Mouse (Mus musculus) kidney, postnatal 10 days (tissue): ENCODE data around the gene Vmn1r202.
"Not testable (repeated sequence)": the region's sequence is repeated elsewhere in the genome, so short reads cannot be mapped to it uniquely, and the experiment has no call there.

Experiments
- DNase-seq: peaks from one replicate; pipeline ENCODE4 v3.0.0; 2021; ENCODE audit warnings: mixed read lengths

The Vmn1r202 gene

DNA sequence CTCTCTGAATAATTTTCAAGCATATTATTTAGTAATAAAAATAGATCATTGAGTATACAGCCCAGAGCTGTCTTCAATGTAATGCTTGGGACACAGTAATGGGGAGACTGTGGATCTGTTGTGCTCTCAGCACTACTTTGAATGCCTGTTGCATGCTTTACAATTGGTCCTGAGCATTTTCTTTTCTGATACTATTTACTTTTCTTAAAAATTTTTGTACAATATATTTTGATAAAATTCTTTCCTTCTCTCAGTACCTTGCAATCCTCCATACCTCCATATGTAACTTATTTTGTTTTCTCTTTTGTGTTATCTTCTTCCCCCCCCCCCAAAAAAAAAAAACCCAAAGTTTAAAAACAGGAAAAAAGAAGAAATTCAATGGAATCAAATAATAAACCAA lies at the start of gene Vmn1r202:
TSS of gene Vmn1r202 (minus strand) at position 101 of the 400 bp plus-strand sequence.
- no peak for DNase-seq

DNA sequence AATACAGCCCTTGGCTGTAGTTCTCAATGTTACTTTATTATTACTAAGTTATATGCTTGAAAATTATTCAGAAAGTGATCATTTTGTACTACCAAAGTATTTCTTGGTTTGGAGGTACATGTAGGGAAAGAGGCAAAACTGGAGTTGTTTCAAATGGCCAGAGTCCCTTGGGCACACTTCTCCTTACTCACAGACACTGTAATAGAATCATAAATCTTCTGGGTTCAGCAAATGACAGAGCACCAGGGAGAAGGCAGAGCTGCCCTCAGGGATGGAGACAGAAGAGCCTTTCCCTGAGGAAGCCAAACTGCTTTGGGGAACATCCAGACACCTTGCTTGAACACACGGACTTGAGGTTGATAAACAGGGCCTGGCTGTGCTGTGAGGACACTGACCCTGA lies 47.7 kb upstream of the Vmn1r202 start, which contains the start of gene Vmn1r204:
TSS of gene Vmn1r204 (plus strand) at position 301 of the 400 bp plus-strand sequence.
- not testable (repeated sequence) for DNase-seq

DNA sequence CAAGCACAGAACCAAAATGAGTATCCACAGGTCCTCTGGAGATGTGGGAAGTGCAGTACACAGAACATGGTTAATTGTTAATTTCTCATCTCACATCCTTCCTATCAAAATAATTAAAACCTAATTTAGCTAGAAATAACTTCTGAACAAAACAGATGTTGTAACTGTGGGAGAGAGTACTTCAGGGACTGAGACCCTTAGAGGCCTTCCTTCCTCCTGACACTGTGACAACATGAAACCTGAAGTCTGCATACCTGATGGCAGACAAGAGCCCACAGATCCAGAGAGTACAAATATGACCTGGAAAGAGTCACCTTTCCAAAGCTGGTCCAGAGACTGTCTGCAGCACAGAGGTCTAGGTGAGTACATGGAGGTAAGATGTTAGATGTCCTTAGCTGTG lies 12.6 kb upstream of the Vmn1r202 start, which contains the start of gene Vmn1r203:
TSS of gene Vmn1r203 (plus strand) at position 301 of the 400 bp plus-strand sequence.
- DNase-seq = no peak

DNA sequence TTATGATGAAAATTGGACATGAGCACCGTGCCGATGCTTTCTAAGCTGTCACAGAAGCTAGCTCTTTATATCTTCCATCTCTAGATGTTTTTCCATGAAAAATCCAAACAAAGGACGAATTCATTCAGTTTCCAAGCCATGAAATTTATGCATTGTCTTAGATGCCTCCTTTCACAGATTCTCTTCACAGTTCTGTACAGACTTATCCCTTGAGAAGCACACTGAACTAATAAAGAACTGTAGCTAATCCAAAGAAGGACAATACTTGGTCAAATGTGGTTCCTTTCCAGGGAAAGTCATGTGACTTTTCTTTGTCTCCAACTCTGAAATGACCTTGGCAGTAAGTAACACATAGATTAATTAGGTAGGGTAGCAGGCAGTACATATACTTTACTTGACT lies 2.8 kb downstream of the Vmn1r202 start:
- DNase-seq = no peak

DNA sequence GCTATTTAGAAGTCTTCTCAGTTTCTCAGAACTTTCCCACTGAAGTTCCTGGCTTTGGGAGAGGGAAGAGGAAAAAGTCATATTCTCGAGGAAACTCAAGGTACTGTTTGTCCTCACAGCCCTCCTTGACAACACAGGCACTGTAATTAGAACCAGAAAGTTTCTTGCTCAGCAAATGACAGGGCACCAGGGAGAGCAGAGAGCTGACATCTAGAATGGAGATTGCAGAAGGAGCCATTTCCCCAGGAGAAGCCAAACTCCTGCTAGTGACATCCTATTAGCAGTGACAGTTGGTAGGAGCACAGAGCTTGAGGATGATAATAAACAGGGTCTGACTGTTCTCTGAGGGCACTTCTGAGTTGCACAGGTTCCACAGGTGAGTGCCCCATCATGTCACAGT lies 33.6 kb downstream of the Vmn1r202 start, which contains the start of gene Vmn1r201:
TSS of gene Vmn1r201 (plus strand) at position 301 of the 400 bp plus-strand sequence.
- no peak for DNase-seq

DNA sequence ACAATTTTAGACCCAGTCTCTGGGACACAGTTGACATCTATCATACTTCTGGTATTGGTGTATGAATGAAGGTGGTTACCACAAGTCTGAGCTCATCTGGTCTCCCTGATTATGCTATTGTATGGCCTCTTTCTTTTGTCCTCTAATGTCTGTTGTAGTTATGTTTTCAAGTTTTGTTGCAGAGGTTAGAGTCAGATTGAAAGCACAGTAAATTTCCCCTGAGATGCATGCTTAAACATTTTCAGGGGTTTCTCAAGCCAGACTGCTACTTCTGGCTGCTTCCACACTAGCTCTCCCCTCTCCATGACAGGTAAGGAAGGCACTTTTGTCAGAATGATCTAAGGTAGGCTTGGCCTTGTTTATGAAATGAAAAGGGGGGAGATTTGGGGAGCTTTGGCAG lies 50.0 kb downstream of the Vmn1r202 start:
- DNase-seq = no peak
